Mouse (Mus musculus): ENCODE results near the gene Xpc. TPM values are rescaled to one million over a fixed set of nuclear protein-coding genes. Genes with fewer than 3 reads are reported as not detected.

Gene Xpc
- polyA plus RNA-seq, 1 experiment: 17.7 TPM

DNA sequence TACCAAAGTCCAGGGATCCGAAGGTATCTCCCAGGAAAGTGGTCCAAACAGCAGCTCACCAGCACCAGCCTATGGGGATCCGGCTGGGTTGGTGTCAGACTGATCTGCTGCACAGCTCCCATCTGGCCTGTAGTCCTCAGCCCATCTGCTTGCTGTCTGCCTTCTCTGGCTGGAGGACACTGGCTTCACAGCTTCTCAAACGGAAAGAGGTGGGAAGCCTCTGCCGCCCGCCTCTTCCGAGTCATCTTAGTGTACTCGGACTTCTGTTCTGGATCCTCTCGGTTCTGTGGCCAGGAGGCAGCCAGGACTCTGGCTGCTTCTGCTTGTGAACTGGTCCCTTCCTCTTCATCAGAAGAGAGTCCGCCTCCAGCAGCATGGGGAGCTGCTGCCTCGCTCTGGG lies 25.8 kb downstream of the Xpc start:
- no peaks in the 10 kb centered on the region for H3K27me3 ChIP-seq (replicated peaks; ENCODE audit: control insufficient read depth, insufficient read depth, low read length)
- H3K4me3 ChIP-seq (ENCODE audit: insufficient read depth, low read depth, low read length): no peak overlapping the region
- H3K36me3 ChIP-seq (ENCODE audit: control insufficient read depth, insufficient read depth, low read length): peaks cover 2% of the 10 kb centered on the region
- no peak for DNase-seq
- H3K27ac ChIP-seq (ENCODE audit: insufficient read depth, low read depth, low read length): no peak overlapping the region
- TF ChIP-seq CTCF (conservative IDR thresholded peaks at IDR 0.05; ENCODE audit: insufficient read depth, insufficient read length, low read depth, low read length): no peak
- TF ChIP-seq POLR2A (IDR thresholded peaks at IDR 0.05; ENCODE audit: low read depth, low read length): no peak
- 88% methylated on average over 10 of the region's 10 CpGs for WGBS
- H3K4me1 ChIP-seq (ENCODE audit: control insufficient read depth, insufficient read depth, low read length): peaks cover 4% of the 10 kb centered on the region; the same call in 1 of the 2 replicates

- no peak for TF ChIP-seq POLR2A (IDR thresholded peaks at IDR 0.05; ENCODE audit: low read depth, low read length)
- Histone ChIP-seq H3K4me3 (ENCODE audit: insufficient read depth, low read depth, low read length) (no peak overlapping the region), H3K4me1 (ENCODE audit: control insufficient read depth, insufficient read depth, low read length) (no peaks in the 10 kb centered on the region), H3K27ac (ENCODE audit: insufficient read depth, low read depth, low read length) (peak overlapping the region; percentile 2; the same call in 1 of the 2 replicates), H3K36me3 (ENCODE audit: control insufficient read depth, insufficient read depth, low read length) (peaks cover 2% of the 10 kb centered on the region; the same call in 1 of the 2 replicates), H3K27me3 (replicated peaks; ENCODE audit: control insufficient read depth, insufficient read depth, low read length) (no peaks in the 10 kb centered on the region)
- WGBS: 67% methylated on average over 9 of the region's 9 CpGs
- DNase-seq: peak; percentile 73
These were observed 27.0 kb downstream of the Xpc start for GRCm38 (mm10) chr6:91488496-91489212.

DNA sequence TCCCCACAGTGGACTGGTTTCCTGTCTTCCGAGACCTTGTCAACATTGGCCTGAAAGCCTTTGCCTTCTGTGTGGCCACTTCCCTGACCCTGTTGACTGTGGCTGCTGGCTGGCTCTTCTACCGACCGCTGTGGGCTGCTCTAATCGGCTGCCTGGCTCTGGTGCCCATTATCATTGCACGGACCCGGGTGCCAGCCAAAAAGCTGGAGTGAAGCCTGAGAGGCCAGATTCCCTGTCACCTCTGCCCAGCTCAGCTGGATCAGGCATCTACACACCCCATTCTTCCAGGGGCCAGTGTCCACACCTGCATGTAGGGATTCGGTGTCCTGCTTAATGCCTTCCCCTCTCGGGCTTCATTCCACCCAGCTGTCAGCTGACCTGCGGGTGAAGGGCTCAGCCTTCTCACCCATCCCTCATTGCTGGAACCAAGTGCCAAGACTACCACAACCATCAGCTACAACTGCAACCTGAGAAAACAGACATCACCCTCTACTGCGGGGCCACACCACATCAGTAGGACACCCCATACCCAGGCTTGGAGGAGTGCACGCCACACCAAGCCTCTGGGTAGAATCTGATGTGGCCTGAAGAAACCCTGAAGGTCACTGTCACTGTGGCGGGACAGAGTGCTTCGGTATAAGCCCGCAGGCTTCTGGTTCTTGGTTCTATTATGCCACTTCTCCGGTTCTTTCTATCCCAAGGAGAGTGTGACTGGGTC lies 28.8 kb downstream of the Xpc start:
- no peak overlapping the region for H3K27ac ChIP-seq (ENCODE audit: insufficient read depth, low read depth, low read length)
- DNase-seq: no peak
- peaks cover 2% of the 10 kb centered on the region; the same call in 1 of the 2 replicates for H3K36me3 ChIP-seq (ENCODE audit: control insufficient read depth, insufficient read depth, low read length)
- TF ChIP-seq POLR2A (IDR thresholded peaks at IDR 0.05; ENCODE audit: low read depth, low read length) (no peak), CTCF (conservative IDR thresholded peaks at IDR 0.05; ENCODE audit: insufficient read depth, insufficient read length, low read depth, low read length) (no peak)
- no peak overlapping the region for H3K4me3 ChIP-seq (ENCODE audit: insufficient read depth, low read depth, low read length)
- no peaks in the 10 kb centered on the region for H3K27me3 ChIP-seq (replicated peaks; ENCODE audit: control insufficient read depth, insufficient read depth, low read length)
- 86% methylated on average over 15 of the region's 15 CpGs for WGBS
- no peaks in the 10 kb centered on the region for H3K4me1 ChIP-seq (ENCODE audit: control insufficient read depth, insufficient read depth, low read length)

- Histone ChIP-seq H3K36me3 (ENCODE audit: control insufficient read depth, insufficient read depth, low read length) (no peaks in the 10 kb centered on the region; the same call in 1 of the 2 replicates), H3K27me3 (replicated peaks; ENCODE audit: control insufficient read depth, insufficient read depth, low read length) (no peaks in the 10 kb centered on the region), H3K4me3 (ENCODE audit: insufficient read depth, low read depth, low read length) (no peak overlapping the region), H3K27ac (ENCODE audit: insufficient read depth, low read depth, low read length) (no peak overlapping the region), H3K4me1 (ENCODE audit: control insufficient read depth, insufficient read depth, low read length) (no peaks in the 10 kb centered on the region)
- no peak for DNase-seq
- WGBS: 88% methylated on average over 2 of the region's 2 CpGs
- TF ChIP-seq CTCF (conservative IDR thresholded peaks at IDR 0.05; ENCODE audit: insufficient read depth, insufficient read length, low read depth, low read length) (no peak), POLR2A (IDR thresholded peaks at IDR 0.05; ENCODE audit: low read depth, low read length) (no peak)
These were observed 32.3 kb downstream of the Xpc start for GRCm38 (mm10) chr6:91483371-91483770.

- peaks cover 8% of the 10 kb centered on the region; the same call in 1 of the 2 replicates for H3K4me1 ChIP-seq (ENCODE audit: control insufficient read depth, insufficient read depth, low read length)
- WGBS: 85% methylated on average over 2 of the region's 2 CpGs
- TF ChIP-seq POLR2A (IDR thresholded peaks at IDR 0.05; ENCODE audit: low read depth, low read length) (no peak), CTCF (conservative IDR thresholded peaks at IDR 0.05; ENCODE audit: insufficient read depth, insufficient read length, low read depth, low read length) (no peak)
These were observed 39.1 kb downstream of the Xpc start for GRCm38 (mm10) chr6:91476541-91476940.

GRCm38 (mm10) chr6:91474441-91475190 lies 41.1 kb downstream of the Xpc start:
- 46% methylated on average over 9 of the region's 9 CpGs for WGBS
- H3K36me3 ChIP-seq (ENCODE audit: control insufficient read depth, insufficient read depth, low read length): no peaks in the 10 kb centered on the region; the same call in 1 of the 2 replicates
- H3K4me3 ChIP-seq (ENCODE audit: insufficient read depth, low read depth, low read length): peak overlapping the region; percentile 71
- peak; percentile 25 for DNase-seq
- H3K27me3 ChIP-seq (replicated peaks; ENCODE audit: control insufficient read depth, insufficient read depth, low read length): no peaks in the 10 kb centered on the region
- H3K27ac ChIP-seq (ENCODE audit: insufficient read depth, low read depth, low read length): no peak overlapping the region
- TF ChIP-seq POLR2A (IDR thresholded peaks at IDR 0.05; ENCODE audit: low read depth, low read length): no peak
- no peak for TF ChIP-seq CTCF (conservative IDR thresholded peaks at IDR 0.05; ENCODE audit: insufficient read depth, insufficient read length, low read depth, low read length)
- peaks cover 8% of the 10 kb centered on the region; the same call in 1 of the 2 replicates for H3K4me1 ChIP-seq (ENCODE audit: control insufficient read depth, insufficient read depth, low read length)

More at GRCm38 (mm10) chr6:91476541-91476940, 39.1 kb downstream of the Xpc start:
- Histone ChIP-seq H3K27me3 (replicated peaks; ENCODE audit: control insufficient read depth, insufficient read depth, low read length) (no peaks in the 10 kb centered on the region), H3K4me3 (ENCODE audit: insufficient read depth, low read depth, low read length) (no peak overlapping the region), H3K36me3 (ENCODE audit: control insufficient read depth, insufficient read depth, low read length) (no peaks in the 10 kb centered on the region; the same call in 1 of the 2 replicates), H3K27ac (ENCODE audit: insufficient read depth, low read depth, low read length) (no peak overlapping the region)
- no peak for DNase-seq

Data from kidney, adult 2 months (tissue).